Mouse (Mus musculus) CH12.LX (cell line): ENCODE data around the gene Ces1b.

Source experiments
- CTCF ChIP-seq, 2 experiments: IDR thresholded peaks in 1 of 2; conservative IDR thresholded peaks in 1 of 2; 2 replicates each; pipeline ENCODE4 v1.5.1; 2011 to 2012; ENCODE audit warnings: low read depth in 2 of 2, low read length in 2 of 2, improper control_type of control experiment in 1 of 2, inconsistent platforms in 1 of 2, mild to moderate bottlenecking in 1 of 2, moderate library complexity in 1 of 2
- MAX ChIP-seq: IDR thresholded peaks from 2 replicates; pipeline ENCODE4 v1.6.1; 2011; ENCODE audit warnings: low read length, improper control_type of control experiment
- MXI1 ChIP-seq: IDR thresholded peaks from 2 replicates; pipeline ENCODE4 v1.6.1; 2011; ENCODE audit warnings: mild to moderate bottlenecking, low read depth, low read length, improper control_type of control experiment
- POLR2A ChIP-seq: IDR thresholded peaks from 2 replicates; pipeline ENCODE4 v1.6.1; 2011; ENCODE audit warnings: low read depth, mild to moderate bottlenecking, improper control_type of control experiment, low read length
- SMC3 ChIP-seq: IDR thresholded peaks from 2 replicates; pipeline ENCODE4 v1.6.1; 2011; ENCODE audit warnings: low read depth, low read length, improper control_type of control experiment
- TCF12 ChIP-seq: IDR thresholded peaks from 2 replicates; pipeline ENCODE4 v1.6.1; 2014; ENCODE audit warnings: low read depth, mild to moderate bottlenecking, inconsistent platforms, low read length, improper control_type of control experiment
- ZKSCAN1 ChIP-seq: IDR thresholded peaks from 2 replicates; pipeline ENCODE4 v1.6.1; 2012; ENCODE audit warnings: low read depth, inconsistent platforms, low read length, improper control_type of control experiment, borderline replicate concordance

DNA sequence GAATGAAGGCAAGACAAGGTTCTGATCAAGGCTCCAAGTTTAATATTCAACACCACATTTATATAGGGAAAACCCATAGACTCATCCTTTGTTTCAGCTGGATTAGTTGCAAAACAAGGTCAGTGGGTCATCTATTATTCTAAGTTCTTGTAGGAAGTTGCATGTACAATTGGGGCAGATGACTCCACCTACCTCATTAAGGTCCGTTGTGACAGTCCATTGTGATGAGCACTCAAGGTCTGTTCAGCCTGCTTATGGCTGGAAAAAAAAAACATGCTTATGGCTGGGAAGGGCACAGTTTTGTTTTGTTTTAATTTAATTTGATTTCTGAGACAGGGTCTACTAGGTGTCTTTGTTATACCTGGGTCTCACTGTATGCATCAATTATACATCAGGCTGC is 11.5 kb upstream of the Ces1b start:
- TF ChIP-seq TCF12, result no peak
- TF ChIP-seq MAX, result no peak
- TF ChIP-seq POLR2A, result no peak
- no peak for TF ChIP-seq CTCF (conservative IDR thresholded peaks at IDR 0.05 in 1 of 2, IDR thresholded peaks at IDR 0.05 in 1 of 2; ENCODE audit: low read depth in 2 of 2, low read length in 2 of 2)
- TF ChIP-seq ZKSCAN1, result no peak
- TF ChIP-seq SMC3, result no peak
- no peak for TF ChIP-seq MXI1
